Mouse (Mus musculus) monocyte, adult 5-6 weeks (primary cell): ENCODE measurements around the gene Spint1. TPM values are rescaled to one million over a fixed set of nuclear protein-coding genes. Genes with fewer than 3 reads are reported as not detected.

ENCODE experiments used
- ATAC-seq: fragments of 153-309, 156-312 bp; replicated peaks from 2 replicates; pipeline ENCODE4 v1.8.0; 2017; ENCODE audit warnings: mild to moderate bottlenecking; ENCODE audit not compliant: low TSS enrichment, insufficient number of reproducible peaks, severe bottlenecking, poor library complexity, low FRiP score
- total RNA-seq: library from RNA; stranded (forward); fragments of 200-1000, 200-491, 200-594 nt; gene quantifications from 3 replicates; pipeline ENCODE4 v1.2.3, GENCODE M21; 2017

Spint1 gene
- 1.5 TPM in 1 of 3 replicates, not detected in the others for total RNA-seq

DNA sequence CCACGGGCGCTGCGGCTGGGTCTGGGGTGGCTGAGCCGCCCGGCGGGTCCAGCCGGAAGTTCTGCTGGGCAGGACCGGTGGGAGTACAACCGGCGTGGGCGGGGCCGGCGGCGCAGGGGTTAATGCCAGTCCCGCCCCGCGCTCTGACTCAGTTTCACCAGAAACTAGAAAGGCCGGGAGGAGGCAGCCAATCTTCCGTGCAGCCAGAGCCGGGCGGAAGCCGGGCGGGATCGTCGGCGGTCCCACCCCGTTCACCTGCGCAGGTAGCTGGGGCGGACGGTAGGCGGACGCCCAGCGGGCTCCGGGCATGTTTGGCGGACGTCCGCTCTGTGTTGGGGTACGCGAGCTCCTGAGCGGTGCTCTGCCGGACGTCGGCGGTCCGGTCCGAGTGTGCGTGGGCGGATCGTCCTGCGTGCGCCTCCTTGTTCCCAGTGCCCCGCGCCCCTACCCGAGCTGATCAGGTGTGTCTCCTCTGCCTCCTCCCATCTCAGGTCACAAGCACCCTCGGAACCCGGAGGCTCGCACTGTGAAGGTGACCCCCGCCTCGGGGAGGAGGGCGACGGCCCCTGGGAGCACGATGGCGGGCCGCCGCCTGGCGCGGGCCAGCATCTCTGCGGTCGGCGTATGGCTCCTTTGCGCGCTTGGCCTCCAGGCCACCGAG lies at the start of gene Spint1:
Spint1 (plus strand) TSS at position 153 of the 661 bp plus-strand sequence.
- ATAC-seq, result no peak

DNA sequence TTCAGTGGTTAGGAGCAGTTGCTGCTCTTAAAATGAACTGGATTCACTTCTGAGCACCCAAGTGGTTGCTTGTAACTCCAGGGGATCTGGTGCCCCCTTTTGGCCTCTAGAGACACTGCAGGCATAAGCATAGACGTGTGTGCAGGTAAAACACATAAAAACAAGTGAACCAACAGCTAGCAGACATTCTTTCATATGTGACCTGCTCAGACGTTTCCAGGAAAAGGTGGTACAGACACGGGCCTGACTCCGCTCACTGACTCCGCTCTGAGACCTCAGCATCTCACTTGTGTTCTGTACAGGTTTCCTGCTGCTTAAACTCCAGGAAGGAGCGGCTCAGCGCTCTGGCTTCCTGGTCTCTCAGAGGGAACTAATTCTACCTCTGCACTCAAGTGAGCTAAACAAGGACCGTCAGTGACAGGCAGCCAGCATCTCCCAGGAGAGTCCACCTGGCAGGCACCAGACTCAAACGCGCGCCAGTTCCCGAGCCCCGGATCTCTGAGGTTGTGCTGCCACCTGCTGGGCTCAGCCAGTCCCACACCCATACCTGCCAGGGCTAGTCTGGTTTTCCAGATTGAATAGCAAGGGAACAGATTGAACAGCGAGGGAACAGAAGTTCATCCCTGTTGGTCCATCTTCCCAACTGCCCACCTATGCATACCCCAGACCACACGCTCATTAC lies 48.0 kb upstream of the Spint1 start:
- peak; percentile 95 for ATAC-seq

DNA sequence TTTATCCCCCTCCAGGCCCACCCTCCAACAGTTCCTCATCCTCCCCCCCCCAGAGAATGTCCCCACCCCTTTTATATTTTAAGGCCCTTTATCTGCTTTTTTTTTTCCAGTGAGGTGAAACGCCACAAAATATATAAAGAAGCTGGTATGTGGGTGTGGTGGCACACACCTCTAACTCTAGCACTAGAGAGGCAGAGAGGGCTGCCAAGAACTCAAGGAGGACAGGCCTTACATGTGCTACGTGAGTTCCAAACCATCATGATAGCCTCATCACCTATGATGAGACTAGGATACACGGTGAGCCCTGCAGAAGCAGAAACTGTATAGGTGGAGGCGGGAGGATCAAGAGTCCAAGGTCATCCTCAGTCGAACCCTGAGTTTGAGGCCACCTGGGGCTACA lies 46.2 kb upstream of the Spint1 start:
- no peak for ATAC-seq

DNA sequence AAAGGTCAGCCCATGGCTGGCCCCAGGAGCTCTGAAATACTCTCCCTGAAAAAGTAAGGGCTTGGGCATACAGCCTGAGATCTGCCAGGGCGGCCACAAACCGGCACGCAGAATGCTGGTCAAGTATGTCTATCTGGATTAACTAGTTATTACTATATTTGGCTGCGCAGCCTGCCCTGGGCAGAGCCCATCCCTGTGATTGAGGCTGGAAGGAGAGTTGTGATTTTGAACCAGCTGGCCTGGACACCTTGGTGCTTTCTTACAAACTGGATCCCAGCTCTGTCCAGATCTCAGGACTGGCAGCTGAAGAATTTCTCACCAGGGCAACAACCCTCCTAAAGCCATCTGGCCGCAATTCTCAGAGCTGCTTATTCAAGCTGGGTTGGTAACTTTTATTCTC lies 43.0 kb upstream of the Spint1 start:
- no peak for ATAC-seq

DNA sequence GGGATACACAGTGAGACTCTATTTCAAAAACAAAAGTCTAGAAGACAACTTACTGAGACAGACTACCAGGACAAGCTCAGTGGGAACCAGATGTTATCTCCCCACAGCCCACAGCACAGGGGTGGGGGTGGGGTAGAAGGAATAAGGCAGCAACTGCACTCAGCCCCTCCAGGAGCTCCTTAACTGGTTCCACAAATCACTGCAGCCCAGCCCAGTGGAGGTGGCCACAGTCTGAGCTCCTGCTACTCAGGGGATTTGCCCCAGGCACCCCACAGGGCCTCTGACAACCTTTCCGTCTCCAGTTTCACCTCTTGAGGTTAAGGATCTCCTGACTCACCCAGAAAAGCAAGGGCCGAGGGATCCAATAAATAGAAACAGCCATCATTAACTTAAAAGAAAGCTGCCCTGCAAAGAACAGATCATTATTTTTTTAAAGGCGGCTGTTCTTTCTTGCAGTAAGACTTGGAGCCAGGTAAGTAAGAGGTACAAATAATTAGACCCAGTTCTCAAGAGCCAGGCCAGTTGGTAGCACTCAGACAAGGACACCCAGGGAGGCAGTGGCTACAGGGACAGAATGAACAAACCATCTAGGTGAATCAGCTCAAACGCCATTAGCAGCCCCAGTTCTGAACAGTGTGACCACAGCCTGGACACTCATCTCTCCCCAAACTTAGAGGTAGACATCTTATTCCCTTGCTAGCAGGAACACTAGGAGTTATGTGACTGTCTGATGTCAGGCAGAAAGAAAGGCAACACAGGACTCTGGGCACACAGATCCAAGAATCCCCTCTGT lies 40.6 kb upstream of the Spint1 start:
- no peak for ATAC-seq

DNA sequence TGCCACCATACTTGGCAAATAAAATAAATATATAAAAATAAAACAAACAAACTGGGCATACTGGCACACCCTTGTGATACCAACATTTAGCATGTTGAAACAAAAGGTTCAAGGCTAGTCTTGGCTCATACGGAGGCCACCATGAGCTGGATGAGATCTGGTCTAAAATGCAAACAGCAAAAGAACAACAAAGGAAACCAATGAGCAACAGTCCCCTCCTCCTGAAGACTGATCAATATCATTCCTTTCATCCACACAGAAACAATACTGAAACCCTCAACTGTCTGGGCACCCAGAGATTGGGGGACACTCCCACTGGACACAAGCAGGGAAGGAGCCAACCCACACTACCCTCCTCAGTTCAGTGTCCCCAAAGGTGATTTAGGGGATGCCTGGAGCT lies 39.7 kb upstream of the Spint1 start:
- ATAC-seq, result no peak

DNA sequence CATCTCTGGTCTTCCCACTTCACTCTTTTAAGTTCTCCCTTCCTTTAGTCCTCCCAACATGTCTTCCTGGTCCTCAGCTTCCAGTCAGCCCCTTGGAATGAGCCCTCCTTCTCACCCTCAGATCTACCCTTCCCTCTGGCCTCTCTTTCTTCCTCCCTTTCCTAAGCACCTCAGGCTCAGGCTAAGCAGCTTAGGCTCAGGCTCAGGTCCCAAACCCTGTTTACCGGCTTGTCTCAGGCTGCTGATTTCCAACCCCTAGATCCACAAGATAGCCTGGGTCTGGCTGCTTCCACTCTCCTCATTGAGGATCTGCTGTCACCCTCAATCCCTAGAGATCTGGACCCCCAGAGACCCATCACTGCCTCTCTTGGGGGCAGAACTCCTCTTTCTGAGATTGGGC lies 39.1 kb upstream of the Spint1 start:
- no peak for ATAC-seq

DNA sequence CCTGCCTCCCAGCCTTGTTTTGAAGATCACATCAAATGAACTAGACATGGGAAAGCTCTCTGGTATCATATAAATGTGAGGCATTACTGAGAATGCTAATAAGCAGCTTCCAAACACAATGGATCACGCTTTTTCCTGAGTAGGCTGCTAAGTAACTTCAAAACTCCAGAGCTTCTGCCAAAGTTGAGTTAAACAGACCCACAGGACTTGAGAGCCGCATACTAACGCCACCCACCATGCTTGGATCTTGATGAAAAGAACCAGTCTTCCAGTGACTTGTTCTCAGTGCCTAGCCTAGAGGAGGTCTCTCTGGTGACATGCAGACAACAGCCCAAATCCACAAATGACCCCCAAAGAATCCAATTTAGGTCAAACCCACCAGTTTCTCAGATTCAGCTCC lies 38.2 kb upstream of the Spint1 start:
- no peak for ATAC-seq

DNA sequence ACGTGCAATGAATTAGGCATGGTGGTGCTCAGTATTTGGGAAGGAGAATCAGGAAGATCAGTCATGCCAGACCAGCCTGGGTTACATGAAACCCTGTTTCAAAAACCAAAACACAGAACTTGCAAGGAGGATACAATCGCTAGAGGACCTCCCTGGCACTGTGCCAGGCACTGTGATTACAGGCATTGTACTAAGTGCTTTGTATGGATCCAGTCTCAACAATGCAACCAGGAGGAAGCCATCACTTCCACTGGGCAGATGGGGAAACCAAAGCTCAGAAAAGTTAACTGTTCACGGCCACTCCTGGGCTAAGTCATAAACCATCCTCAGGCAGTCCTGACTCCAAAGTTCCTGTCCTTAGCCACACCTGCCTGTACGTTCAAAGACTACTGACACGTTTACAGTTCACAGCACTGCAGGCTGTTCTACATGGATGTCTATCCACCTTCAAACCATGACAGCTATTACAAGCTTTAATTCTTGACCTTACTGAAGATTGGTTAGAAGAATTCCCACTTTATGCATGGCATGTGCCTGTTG lies 34.2 kb upstream of the Spint1 start:
- ATAC-seq, result no peak

DNA sequence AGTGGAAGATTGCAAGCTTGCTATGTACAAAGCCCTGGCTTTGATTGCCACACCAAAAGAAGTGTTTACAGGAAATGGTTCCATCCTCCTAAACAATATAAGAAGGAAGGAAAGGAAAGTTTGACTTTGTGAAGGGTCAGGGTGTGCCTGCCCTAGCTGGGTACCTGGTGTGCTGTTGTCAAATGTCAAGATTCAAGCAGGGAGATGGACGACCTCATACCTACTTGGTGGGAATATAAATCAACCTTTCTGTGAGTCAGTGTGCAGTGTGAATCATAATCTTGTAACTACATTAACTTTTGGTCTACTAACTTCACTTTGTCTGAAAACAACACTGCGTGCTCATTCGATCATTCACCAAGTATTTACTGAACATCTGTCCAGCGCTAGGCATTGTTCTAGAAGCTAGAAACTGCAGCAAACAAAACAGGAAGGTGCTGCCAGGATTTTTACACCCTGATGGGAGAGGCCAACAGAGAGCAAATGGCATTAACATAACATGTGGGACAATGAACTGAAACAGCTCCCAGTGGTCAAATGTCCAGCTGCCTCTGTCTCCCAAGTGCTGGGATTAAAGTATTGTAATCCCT lies 33.2 kb upstream of the Spint1 start:
- ATAC-seq, result no peak

DNA sequence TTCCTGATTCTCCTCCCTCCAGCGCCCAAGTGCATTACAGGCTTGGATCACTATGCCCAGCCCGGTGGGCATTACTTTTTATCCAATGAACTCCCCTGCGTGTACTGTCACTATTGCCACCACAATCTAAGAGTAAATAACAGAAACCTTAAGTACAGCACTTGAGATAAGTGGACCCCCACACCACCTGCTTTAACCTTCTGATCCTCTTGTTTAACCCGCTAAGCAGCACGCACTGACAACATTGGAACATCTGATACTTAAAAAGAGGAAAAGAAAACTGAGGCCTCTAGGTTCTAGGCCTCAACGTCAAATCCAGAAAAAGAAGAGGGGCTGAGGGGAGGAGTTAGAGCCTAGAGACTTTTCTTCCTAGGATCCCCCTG lies 29.2 kb upstream of the Spint1 start:
- no peak for ATAC-seq

DNA sequence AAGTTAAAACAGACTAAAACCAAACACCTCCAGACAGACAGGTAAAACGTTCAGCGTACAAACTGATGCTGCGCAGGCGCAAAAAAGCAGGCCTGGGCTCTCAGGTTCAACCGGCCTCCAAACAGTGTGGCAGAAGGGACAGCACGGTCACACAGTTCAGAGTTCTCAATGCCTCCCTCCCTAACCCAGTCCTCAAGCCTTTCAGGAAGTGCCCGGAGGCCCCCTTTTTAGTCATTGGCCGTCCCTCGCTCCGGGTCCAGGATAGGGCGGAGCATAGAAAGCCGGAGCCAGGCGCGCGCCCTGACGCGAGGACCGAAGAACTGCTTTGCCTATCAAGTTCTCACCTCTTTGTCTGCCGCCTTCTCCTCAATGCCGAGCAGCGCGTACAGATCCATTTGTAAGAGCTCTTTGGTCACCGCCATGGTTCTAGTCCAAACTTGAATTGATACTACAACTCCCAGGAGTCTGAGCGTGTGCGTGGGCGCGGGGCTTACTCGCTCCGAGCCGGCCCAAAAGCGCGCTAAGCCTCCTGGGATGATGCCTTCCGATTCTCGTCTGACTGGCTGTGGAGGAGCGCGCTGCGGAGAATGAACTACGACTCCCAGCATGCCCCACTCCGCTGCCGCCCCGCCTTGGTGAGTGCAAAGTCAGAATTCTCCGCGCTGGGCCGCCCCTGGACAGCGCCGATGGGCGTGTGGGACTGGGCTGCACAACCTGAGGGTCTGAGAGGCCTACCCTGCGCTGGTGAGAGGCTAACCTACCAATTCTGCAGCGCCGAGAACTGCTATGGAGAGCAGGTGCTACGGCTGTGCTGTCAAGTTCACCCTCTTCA lies 28.6 kb upstream of the Spint1 start, which contains the start of the genes Zfyve19 and Dnajc17:
Zfyve19 (plus strand) TSS at position 274 of the 832 bp plus-strand sequence.
Dnajc17 (minus strand) TSS at position 452 of the 832 bp plus-strand sequence.
- peak; percentile 98 for ATAC-seq

DNA sequence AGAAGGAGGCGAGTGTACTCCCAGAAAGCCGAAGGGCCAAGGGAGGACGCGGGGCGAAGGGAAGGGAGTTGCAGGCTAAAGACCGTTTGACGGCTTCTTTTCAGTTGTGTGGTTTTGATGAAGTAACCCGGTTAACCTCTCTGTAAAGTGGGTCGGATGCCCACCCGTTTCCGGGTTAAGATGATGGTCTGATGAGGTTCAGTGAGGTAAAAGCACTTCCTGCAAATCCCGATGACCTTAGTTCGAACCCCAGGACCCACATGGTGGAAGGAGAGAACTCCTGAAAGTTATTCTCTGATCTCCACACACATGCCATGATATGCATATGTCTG lies 28.0 kb upstream of the Spint1 start:
- no peak for ATAC-seq

DNA sequence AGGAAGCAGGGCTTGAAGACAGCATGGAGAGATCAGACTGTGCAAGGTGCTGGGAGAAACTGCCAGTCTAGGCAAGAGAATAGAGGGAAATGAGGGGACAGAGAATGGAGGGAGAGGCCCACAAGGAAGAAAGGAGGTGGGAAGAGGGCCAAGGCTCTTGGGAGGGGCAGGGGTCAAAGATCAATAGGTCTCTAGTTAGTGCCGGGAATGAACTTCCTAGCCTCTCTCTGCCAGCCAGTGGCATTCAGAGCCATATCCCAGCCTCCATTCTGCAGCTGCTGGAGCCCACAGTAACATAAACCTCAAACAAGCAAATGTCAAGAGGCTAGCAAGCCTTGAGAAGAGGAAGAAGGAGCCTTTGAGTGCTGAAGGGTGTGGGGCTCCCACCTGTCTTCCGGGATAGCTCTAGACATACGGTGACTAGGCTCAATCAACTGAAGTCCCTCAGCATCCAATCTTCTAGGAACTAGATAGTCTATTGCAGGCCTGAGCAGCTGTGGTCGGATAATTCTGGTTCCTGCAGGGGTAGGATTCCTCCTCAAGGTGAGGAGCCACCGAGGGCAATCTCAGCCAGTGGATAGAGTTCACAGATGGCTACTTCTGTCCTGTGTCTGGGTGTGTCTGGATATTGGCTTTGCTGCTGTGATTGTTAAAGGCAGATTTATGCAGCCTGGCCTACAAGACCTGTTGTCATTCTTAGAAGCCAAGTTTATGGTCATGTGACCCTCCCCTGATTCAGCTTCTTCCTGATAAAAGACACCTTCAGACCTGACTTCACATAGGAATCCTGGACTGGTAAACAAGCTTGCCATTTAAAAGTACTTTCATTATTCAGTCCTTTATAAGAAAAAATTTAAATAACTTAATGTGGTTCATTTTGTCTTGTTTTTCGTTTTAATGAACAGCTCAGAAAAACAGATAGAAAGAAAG lies 7.1 kb upstream of the Spint1 start, which contains the start of gene Ppp1r14d:
Ppp1r14d (minus strand) TSS at position 132 of the 930 bp plus-strand sequence.
- no peak for ATAC-seq

DNA sequence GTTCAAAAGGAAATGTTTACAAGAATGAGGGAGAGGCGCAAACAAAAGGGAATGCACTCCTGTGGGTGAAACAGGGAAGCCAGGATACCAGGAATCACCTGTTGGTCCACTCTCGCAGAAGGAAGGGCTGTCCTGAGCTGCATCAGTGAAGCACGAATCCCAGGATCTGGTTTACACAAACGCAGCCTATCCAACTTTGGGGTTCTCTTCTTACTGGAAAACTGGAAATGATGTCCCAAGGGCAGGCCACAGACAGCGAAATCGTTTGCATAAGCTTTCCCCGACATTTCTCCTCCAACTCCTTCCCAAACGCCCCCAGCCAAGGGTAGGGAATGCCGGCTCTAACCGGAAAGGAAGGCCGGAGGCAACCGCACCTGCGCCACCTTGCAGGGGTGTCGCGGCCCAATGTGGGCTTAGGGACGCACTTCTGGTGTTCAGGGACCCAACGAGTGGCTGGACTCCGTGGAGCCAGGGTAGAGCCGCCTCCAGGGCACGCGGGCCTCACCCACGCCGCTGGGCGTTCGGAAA lies 416 bp upstream of the Spint1 start:
- no peak for ATAC-seq

DNA sequence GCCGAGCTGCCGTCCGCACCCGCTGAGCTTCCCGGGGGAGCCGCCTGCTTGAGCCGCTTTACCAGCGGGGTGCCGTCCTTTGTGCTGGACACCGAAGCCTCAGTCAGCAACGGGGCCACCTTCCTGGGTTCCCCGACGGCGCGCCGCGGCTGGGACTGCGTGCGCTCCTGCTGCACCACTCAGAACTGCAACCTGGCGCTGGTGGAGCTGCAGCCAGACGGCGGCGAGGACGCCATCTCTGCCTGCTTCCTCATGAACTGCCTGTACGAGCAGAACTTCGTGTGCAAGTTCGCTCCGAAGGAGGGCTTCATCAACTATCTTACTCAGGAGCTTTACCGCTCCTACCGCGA lies 684 bp downstream of the Spint1 start:
- no peak for ATAC-seq

DNA sequence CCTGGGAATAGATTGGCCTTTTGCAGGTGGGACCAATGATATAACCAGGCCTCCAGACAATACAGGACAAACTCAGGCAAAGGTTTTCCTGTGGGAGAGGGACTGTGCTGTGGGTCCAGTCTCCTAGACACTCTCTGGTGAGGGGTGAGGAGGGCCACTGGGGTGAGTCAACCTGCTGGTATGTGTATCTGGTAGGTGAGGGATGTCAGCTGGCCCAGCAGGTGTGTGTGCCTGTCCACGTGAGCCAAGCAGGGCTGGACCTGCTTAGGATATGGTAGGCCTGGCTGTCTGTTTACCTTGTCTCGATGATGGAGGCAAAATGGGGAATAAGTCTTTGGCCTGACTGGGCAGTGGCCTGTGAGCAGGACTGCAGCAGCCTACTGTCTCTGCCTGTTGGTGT lies 1.5 kb downstream of the Spint1 start:
- ATAC-seq, result no peak
